Mouse (Mus musculus): ENCODE measurements around the gene Gfm1.

- no peak for TF ChIP-seq CTCF (IDR thresholded peaks at IDR 0.05; ENCODE audit: insufficient read depth, low read length)
- no peak for TF ChIP-seq POLR2A (IDR thresholded peaks at IDR 0.05; ENCODE audit: borderline replicate concordance, extremely low read depth, low read depth, low read length)
Observed at GRCm38 (mm10) chr3:67485233-67485632, 55.3 kb downstream of the Gfm1 start.
